Mouse (Mus musculus): ENCODE data around the gene Slc12a8. TPM values are rescaled to one million over a fixed set of nuclear protein-coding genes. Genes with fewer than 3 reads are reported as not detected.

Gene Slc12a8
- total and polyA plus RNA-seq, 3 experiments: 12.2 to 17.4 (median 16.5) TPM

- dilution Hi-C loops (cut with MboI; ENCODE audit: extremely low pct_ligation_motif_present, extremely low pct_unique_long_range_greater_than_20kb, low sequenced_read_pairs): no loop called here
- DNase-seq (ENCODE audit: extremely low read depth): peak; percentile 94
- peak overlapping the region; percentile 30; the same call in 1 of the 2 replicates for H3K4me2 ChIP-seq (ENCODE audit: insufficient read depth, low read depth, poor library complexity, severe bottlenecking)
Observed at GRCm38 (mm10) chr16:33560281-33560680, 43.2 kb downstream of the Slc12a8 start.

DNA sequence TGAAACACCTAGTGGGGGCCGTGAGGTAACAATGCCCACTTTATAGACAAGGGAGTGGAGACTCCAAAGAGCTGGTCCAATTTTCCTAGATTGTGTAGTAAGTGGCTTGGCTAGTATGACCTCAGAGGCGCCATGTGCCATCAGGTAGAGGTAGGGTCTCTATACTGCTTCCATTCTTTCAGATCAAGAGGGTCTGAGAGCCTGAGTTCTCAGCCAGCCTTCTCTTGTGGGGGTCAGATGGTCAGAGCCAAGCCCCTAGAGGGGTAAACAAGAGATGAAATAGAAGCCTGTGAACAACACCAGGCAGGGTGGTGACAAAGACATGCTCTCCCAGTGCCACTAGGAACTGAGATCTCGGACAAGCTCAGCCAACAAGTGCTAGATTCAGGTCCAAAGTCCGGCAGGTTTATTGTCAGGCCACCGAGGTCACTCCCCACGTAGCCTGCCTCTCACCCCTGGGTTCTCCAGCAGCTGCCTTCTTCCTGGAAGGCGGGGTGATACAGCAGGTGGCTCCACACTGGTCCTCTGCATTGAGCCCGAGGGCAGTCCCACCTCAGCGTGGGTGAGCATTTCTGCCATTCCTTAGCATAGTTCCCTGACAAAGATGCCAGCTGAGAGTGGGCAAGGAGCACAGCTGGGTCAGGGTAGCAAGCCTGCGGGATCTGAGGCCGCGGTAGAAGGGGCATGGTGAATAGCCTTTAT is 44.3 kb downstream of the Slc12a8 start:
- H3K4me3 ChIP-seq (replicated peaks in 1 of 3; ENCODE audit: low read depth in 2 of 3, low read length in 2 of 3, poor library complexity in 1 of 3): no peak overlapping the region
- peaks cover 9 to 33% of the 10 kb centered on the region in 2 experiments for H3K4me1 ChIP-seq (ENCODE audit: control insufficient read depth in 1 of 2, insufficient read depth in 2 of 2)
- no peak overlapping the region for H3K9ac ChIP-seq (ENCODE audit: insufficient read depth, low read depth)
- DNase-seq (ENCODE audit: extremely low read depth): no peak
- no peak overlapping the region for H3K4me2 ChIP-seq (ENCODE audit: insufficient read depth, low read depth, poor library complexity, severe bottlenecking)
- no peaks in the 10 kb centered on the region for H3K9me3 ChIP-seq (replicated peaks; ENCODE audit: low read length)
- in situ Hi-C loops (cut with MboI; ENCODE audit: low pct_ligation_motif_present, low pct_unique_long_range_greater_than_20kb, low sequenced_read_pairs): loop anchor here (5.0 to 25.0 kb wide), 3 partner anchors 131 to 401 kb away; partner anchors contain the start of gene Umps
- dilution Hi-C loops (cut with MboI; ENCODE audit: extremely low pct_ligation_motif_present, extremely low pct_unique_long_range_greater_than_20kb, low sequenced_read_pairs): no loop called here
- no peak for TF ChIP-seq MAX (IDR thresholded peaks at IDR 0.05; ENCODE audit: low read length)
- no peak for TF ChIP-seq GABPA (IDR thresholded peaks at IDR 0.05; ENCODE audit: insufficient replicate concordance, low read depth, low read length)
- TF ChIP-seq JUND (conservative IDR thresholded peaks at IDR 0.05; ENCODE audit: low read depth, low read length): no peak
- TF ChIP-seq RCOR1 (conservative IDR thresholded peaks at IDR 0.05; ENCODE audit: low read depth, low read length): no peak
- no peak for TF ChIP-seq E2F4 (IDR thresholded peaks at IDR 0.05; ENCODE audit: insufficient replicate concordance, low read depth, low read length)
- no peak for TF ChIP-seq MYC (IDR thresholded peaks at IDR 0.05; ENCODE audit: low read depth, low read length)
- no peak for TF ChIP-seq ELF1 (IDR thresholded peaks at IDR 0.05; ENCODE audit: low read depth, low read length)
- TF ChIP-seq MAZ (IDR thresholded peaks at IDR 0.05; ENCODE audit: low read depth, low read length): no peak
- TF ChIP-seq CTCF (conservative IDR thresholded peaks at IDR 0.05 in 1 of 2, IDR thresholded peaks at IDR 0.05 in 1 of 2; ENCODE audit: low read depth in 2 of 2, low read length in 2 of 2): no peak
- TF ChIP-seq TBP (conservative IDR thresholded peaks at IDR 0.05; ENCODE audit: low read depth, low read length): no peak
- no peak for TF ChIP-seq PAX5 (IDR thresholded peaks at IDR 0.05; ENCODE audit: low read length)
- TF ChIP-seq ZKSCAN1 (IDR thresholded peaks at IDR 0.05; ENCODE audit: borderline replicate concordance, low read depth, low read length): no peak
- no peaks in the 10 kb centered on the region for H3K79me2 ChIP-seq (replicated peaks; ENCODE audit: control insufficient read depth, extremely low read depth, insufficient read depth, poor library complexity, severe bottlenecking)
- H3K36me3 ChIP-seq (replicated peaks in 1 of 2; ENCODE audit: control insufficient read depth in 1 of 2, insufficient read depth in 1 of 2, low read length in 1 of 2): no peaks in the 10 kb centered on the region
- no peaks in the 10 kb centered on the region for H3K27me3 ChIP-seq (replicated peaks)
- H3K27ac ChIP-seq (ENCODE audit: insufficient read depth, low read depth): no peak overlapping the region

More at GRCm38 (mm10) chr16:33560281-33560680, 43.2 kb downstream of the Slc12a8 start:
- Histone ChIP-seq H3K9ac (ENCODE audit: insufficient read depth, low read depth) (no peak overlapping the region), H3K9me3 (replicated peaks; ENCODE audit: low read length) (no peaks in the 10 kb centered on the region), H3K79me2 (replicated peaks; ENCODE audit: control insufficient read depth, extremely low read depth, insufficient read depth, poor library complexity, severe bottlenecking) (no peaks in the 10 kb centered on the region), H3K36me3 (replicated peaks in 1 of 2; ENCODE audit: control insufficient read depth in 1 of 2, insufficient read depth in 1 of 2, low read length in 1 of 2) (no peaks in the 10 kb centered on the region), H3K4me1 (ENCODE audit: control insufficient read depth in 1 of 2, insufficient read depth in 2 of 2) (peaks cover 9 to 33% of the 10 kb centered on the region in 2 experiments), H3K4me3 (replicated peaks in 1 of 3; ENCODE audit: low read depth in 2 of 3, low read length in 2 of 3, poor library complexity in 1 of 3) (no peak overlapping the region), H3K27me3 (replicated peaks) (no peaks in the 10 kb centered on the region), H3K27ac (ENCODE audit: insufficient read depth, low read depth) (no peak overlapping the region)
- TF ChIP-seq MYC (IDR thresholded peaks at IDR 0.05; ENCODE audit: low read depth, low read length): peak; percentile 77
- TF ChIP-seq USF1 (IDR thresholded peaks at IDR 0.05; ENCODE audit: low read depth, low read length): no peak
- no peak for TF ChIP-seq JUND (conservative IDR thresholded peaks at IDR 0.05; ENCODE audit: low read depth, low read length)
- TF ChIP-seq MAFK (IDR thresholded peaks at IDR 0.05; ENCODE audit: insufficient replicate concordance, low read length): no peak
- TF ChIP-seq USF2 (conservative IDR thresholded peaks at IDR 0.05; ENCODE audit: low read depth, low read length): no peak
- no peak for TF ChIP-seq ZNF384 (IDR thresholded peaks at IDR 0.05; ENCODE audit: low read depth, low read length)
- no peak for TF ChIP-seq CHD2 (IDR thresholded peaks at IDR 0.05; ENCODE audit: low read length)
- TF ChIP-seq RAD21 (IDR thresholded peaks at IDR 0.05; ENCODE audit: low read depth, low read length): no peak; the same call in none of the 2 replicates
- no peak for TF ChIP-seq TBP (conservative IDR thresholded peaks at IDR 0.05; ENCODE audit: low read depth, low read length)
- peak; percentile 61 for TF ChIP-seq IRF4 (IDR thresholded peaks at IDR 0.05; ENCODE audit: low read depth, low read length)
- TF ChIP-seq MAX (IDR thresholded peaks at IDR 0.05; ENCODE audit: low read length): peak; percentile 74; the same call in 1 of the 2 replicates
- TF ChIP-seq TCF12 (IDR thresholded peaks at IDR 0.05; ENCODE audit: low read depth, low read length): no peak
- TF ChIP-seq CTCF (conservative IDR thresholded peaks at IDR 0.05 in 1 of 2, IDR thresholded peaks at IDR 0.05 in 1 of 2; ENCODE audit: low read depth in 2 of 2, low read length in 2 of 2): peak; percentile 93 to 99
- TF ChIP-seq NELFE (IDR thresholded peaks at IDR 0.05; ENCODE audit: low read depth, low read length): peak; percentile 71; the same call in 1 of the 2 replicates
- TF ChIP-seq MAZ (IDR thresholded peaks at IDR 0.05; ENCODE audit: low read depth, low read length): peak; percentile 50; the same call in 1 of the 2 replicates
- TF ChIP-seq ELF1 (IDR thresholded peaks at IDR 0.05; ENCODE audit: low read depth, low read length): peak; percentile 32; the same call in 1 of the 2 replicates
- TF ChIP-seq UBTF (IDR thresholded peaks at IDR 0.05; ENCODE audit: low read depth, low read length): no peak
- TF ChIP-seq ETS1 (conservative IDR thresholded peaks at IDR 0.05; ENCODE audit: low read depth, low read length): no peak
- TF ChIP-seq ZMIZ1 (IDR thresholded peaks at IDR 0.05; ENCODE audit: low read depth, low read length): no peak
- no peak for TF ChIP-seq NRF1 (IDR thresholded peaks at IDR 0.05; ENCODE audit: low read depth, low read length)
- TF ChIP-seq POLR2AphosphoS2 (IDR thresholded peaks at IDR 0.05; ENCODE audit: low read depth, low read length): no peak
- 0 out of 2 replicates have a peak, but pooled peaks have one; percentile 1 for TF ChIP-seq EP300 (IDR thresholded peaks at IDR 0.05; ENCODE audit: low read length)
- no peak for TF ChIP-seq PAX5 (IDR thresholded peaks at IDR 0.05; ENCODE audit: low read length)
- no peak; the same call in 1 of the 2 replicates for TF ChIP-seq ZKSCAN1 (IDR thresholded peaks at IDR 0.05; ENCODE audit: borderline replicate concordance, low read depth, low read length)
- no peak for TF ChIP-seq KAT2A (IDR thresholded peaks at IDR 0.05; ENCODE audit: insufficient replicate concordance, low read length)
- TF ChIP-seq POLR2A (IDR thresholded peaks at IDR 0.05; ENCODE audit: low read depth, low read length): 0 out of 2 replicates have a peak, but pooled peaks have one; percentile 28
- TF ChIP-seq JUN (IDR thresholded peaks at IDR 0.05; ENCODE audit: insufficient read depth, low read depth, low read length): no peak
- TF ChIP-seq GABPA (IDR thresholded peaks at IDR 0.05; ENCODE audit: insufficient replicate concordance, low read depth, low read length): no peak
- no peak for TF ChIP-seq HCFC1 (IDR thresholded peaks at IDR 0.05; ENCODE audit: low read depth, low read length)
- peak; percentile 46; the same call in 1 of the 2 replicates for TF ChIP-seq BHLHE40 (IDR thresholded peaks at IDR 0.05; ENCODE audit: low read depth, low read length)
- TF ChIP-seq CHD1 (IDR thresholded peaks at IDR 0.05; ENCODE audit: low read depth, low read length): no peak
- peak; percentile 43; the same call in 1 of the 2 replicates for TF ChIP-seq MXI1 (IDR thresholded peaks at IDR 0.05; ENCODE audit: low read depth, low read length)
- TF ChIP-seq ZC3H11A (IDR thresholded peaks at IDR 0.05; ENCODE audit: low read depth, low read length): peak; percentile 83
- TF ChIP-seq MEF2A (IDR thresholded peaks at IDR 0.05; ENCODE audit: borderline replicate concordance, low read depth, low read length): peak; percentile 69; the same call in 1 of the 2 replicates
- no peak for TF ChIP-seq RCOR1 (conservative IDR thresholded peaks at IDR 0.05; ENCODE audit: low read depth, low read length)
- TF ChIP-seq E2F4 (IDR thresholded peaks at IDR 0.05; ENCODE audit: insufficient replicate concordance, low read depth, low read length): no peak
- TF ChIP-seq SMC3 (IDR thresholded peaks at IDR 0.05; ENCODE audit: low read depth, low read length): peak; percentile 98
- peak; percentile 43; the same call in 1 of the 2 replicates for TF ChIP-seq SIN3A (IDR thresholded peaks at IDR 0.05; ENCODE audit: low read length)
- in situ Hi-C loops (cut with MboI; ENCODE audit: low pct_ligation_motif_present, low pct_unique_long_range_greater_than_20kb, low sequenced_read_pairs): loop anchor here (5.0 to 25.0 kb wide), 3 partner anchors 132 to 402 kb away; partner anchors contain the start of gene Umps
